Mouse (Mus musculus) embryonic stem cell, embryonic (primary cell): ENCODE data around the gene Defb41.
"Not testable (repeated sequence)": the region's sequence is repeated elsewhere in the genome, so short reads cannot be mapped to it uniquely, and the experiment has no call there.

Experiments used
- CTCF ChIA-PET, 4 experiments: fragments of 300-600 bp in 2 of 4; fragments of 350-600 bp in 2 of 4; sonication (Branson Sonifier 250); formaldehyde crosslinking; loops; one replicate each; lab custom pipeline; 2022; ENCODE audit warnings: inconsistent platforms in 2 of 4; lab: Charles Lee
- POLR2A ChIA-PET, 4 experiments: fragments of 300-600 bp in 2 of 4; fragments of 350-600 bp in 2 of 4; sonication (Branson Sonifier 250); formaldehyde crosslinking; loops; one replicate each; lab custom pipeline; 2022; ENCODE audit warnings: antibody characterized with exemption in 4 of 4, inconsistent platforms in 1 of 4; lab: Charles Lee

Gene Defb41

DNA sequence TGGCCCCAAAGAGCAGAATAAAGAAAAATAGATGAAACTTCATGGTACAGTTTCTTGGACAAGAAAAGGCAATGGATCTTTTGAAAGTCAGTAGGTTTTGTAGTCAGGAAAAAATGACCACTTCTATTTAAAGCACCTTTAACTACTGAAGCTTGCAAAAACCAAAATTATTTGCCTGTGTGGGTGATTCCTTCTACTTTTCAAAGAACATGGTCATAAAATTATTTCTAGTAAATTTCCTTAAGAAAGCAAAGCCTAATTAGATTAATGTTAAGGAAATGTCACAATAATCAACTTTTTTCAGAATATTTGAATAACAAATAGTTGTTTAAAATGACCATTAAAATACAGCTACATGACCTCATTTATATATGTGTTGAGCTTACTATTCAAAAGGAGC lies at the start of gene Defb41:
Gene Defb41, minus strand, starts transcription at position 101 of the 400 bp plus-strand sequence.
- CTCF ChIA-PET = no interaction called here
- POLR2A ChIA-PET = no interaction called here

DNA sequence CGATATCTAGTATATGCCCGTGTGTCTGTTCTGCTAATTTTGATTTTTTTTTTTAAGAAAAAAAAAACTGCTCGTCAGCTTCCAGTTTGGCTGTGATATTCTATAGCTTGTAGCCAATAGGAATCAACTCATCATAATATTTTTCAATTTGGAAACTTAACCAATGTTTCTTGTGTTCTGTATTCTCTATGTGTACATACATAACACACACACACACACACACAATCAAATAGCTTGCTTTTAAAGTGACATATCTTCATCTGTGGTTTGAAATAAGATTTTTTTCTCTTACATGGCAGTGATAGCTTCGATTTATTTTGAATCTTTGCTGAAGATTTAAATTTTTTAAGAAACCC lies 43.5 kb upstream of the Defb41 start:
- ChIA-PET POLR2A (no interaction called here), CTCF (no interaction called here)

DNA sequence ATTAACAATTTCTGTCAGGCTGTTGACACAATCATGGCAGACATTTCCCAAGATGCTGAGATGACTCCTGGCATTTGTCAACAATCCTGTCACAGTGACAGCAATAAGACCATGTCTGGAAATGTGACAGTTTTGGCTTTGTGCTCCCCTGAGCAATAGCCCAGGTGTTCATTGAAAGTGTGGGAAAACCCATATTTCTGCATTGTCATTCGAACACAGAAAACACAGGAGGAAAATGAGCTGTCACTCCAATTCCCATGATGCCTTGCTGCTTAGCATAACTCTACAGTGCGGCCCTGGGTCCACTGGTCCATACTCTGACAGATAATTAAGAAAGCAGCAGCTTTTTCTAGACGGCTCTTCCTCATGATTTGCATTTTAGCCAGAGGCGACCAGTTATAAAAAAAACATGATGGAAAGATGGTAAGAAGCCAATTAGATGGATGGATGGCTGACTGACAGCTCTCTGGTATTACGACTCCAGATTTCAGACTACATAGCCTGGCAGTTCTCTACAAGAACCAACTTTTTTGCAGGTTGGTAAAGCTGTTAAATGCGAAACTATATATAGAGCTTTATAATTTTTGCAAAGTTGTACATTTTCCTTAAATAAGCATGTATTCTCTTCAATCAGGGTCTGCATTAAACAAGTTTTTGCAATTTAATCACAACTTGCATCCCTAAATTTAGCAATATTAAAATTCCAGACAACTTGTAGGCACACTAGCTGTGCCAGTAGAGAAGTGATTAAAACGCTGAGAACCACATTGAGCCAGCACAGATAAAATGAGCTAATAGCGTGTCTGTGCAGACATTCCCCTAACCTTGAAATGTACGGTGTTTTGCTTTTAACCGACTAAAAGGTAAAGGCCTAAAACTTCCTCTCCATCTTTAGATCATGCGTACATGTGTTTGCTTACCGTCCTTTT lies 42.9 kb upstream of the Defb41 start:
- ChIA-PET POLR2A (no interaction called here), CTCF (no interaction called here)

DNA sequence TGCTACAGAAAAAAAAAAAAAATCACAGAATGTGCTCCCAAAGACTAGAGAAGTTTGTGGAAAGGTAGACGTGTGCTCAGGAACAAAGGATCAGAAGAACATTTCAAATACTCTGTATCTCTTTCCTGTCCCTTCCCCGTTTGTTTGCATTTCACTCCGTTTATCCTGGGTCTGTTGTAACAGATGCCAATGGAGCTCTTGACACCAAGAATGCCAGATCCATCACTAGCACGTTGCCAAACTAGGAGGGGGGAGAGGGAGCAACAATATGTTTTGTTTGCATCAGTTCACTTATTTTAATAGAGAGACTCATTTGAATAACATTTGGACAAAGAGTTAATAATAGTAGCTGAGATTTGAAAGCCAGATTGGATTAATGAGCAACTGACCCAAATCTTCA lies 27.6 kb upstream of the Defb41 start:
- POLR2A ChIA-PET = no interaction called here

DNA sequence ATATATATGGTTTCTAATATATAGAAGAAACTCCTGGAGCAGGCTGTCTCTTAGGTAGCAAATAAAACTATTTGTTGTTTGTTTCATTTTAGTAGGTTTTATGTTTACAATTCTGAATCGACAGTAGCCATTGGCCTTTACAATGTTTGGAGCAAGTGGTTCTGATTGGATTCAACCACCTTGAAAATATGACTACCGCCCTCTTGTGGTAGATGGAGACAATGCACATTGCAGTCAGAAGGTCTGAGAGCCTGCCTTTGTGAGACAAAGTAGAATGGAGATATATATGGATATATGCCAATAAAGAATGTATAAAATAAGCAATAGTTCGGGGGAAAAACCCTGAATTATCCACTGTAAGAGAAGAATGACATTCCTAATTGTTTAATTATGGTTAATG lies 23.9 kb upstream of the Defb41 start:
- POLR2A ChIA-PET = no interaction called here

More for the DNA sequence above, 27.6 kb upstream of the Defb41 start:
- CTCF ChIA-PET = no interaction called here

DNA sequence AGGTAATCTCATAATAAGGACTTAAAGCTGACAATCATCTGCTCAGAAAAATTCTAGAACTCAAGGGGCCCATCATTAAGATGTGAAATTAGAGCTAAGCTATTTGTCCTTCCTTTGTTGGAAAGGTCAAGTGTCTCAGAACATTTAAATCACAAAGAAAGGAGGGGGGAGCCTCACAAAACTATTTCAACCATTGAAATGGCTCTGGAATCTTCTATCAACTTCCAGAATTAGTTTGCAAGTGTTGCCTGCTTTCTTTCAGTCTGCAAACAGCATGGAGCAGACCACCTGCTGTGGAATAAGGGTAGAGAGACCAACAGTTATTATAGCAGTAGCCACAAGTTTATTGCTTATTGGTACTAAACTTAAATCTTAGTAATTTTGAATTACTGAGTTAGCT lies 22.4 kb upstream of the Defb41 start:
- CTCF ChIA-PET = no interaction called here

More for the DNA sequence above, 23.9 kb upstream of the Defb41 start:
- CTCF ChIA-PET = no interaction called here

DNA sequence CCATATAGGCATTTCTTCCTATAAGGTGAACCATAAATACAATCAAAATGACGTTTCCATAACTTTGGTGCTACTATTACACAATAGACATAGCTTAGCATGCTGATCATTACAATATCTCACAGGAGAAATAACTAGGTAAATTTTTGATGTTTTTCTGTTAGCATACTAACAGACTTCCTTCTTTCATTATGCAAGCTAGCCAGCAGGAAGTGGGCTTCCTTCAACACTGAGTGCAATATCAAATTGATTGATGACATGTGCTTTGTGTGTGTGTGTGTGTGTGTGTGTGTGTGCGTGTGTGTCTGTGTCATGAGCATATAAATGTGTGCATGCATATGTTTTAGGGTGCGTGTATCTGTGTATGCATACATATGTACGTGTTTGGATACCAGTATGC lies 6.2 kb upstream of the Defb41 start:
- POLR2A ChIA-PET = no interaction called here

More for the DNA sequence above, 22.4 kb upstream of the Defb41 start:
- POLR2A ChIA-PET = no interaction called here

DNA sequence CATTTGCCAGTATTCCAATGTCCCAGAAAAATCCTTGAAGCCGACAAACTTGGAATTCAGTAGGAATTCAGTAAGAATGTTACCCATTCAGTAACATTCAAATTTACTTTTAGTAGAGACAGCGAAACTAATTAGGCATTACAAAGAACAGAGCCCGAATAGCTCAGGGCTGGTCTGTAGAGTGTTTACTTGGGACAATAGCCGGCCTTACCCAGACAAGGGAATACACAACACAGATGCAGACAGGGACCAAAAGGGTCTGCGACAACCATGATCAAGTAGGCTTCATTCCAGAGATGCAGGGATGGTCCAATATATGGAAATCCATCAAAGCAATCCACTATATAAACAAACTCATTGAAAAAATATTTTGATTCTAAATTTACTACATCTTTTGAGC lies 3.9 kb upstream of the Defb41 start:
- CTCF ChIA-PET = no interaction called here

More for the DNA sequence above, 6.2 kb upstream of the Defb41 start:
- CTCF ChIA-PET = no interaction called here

DNA sequence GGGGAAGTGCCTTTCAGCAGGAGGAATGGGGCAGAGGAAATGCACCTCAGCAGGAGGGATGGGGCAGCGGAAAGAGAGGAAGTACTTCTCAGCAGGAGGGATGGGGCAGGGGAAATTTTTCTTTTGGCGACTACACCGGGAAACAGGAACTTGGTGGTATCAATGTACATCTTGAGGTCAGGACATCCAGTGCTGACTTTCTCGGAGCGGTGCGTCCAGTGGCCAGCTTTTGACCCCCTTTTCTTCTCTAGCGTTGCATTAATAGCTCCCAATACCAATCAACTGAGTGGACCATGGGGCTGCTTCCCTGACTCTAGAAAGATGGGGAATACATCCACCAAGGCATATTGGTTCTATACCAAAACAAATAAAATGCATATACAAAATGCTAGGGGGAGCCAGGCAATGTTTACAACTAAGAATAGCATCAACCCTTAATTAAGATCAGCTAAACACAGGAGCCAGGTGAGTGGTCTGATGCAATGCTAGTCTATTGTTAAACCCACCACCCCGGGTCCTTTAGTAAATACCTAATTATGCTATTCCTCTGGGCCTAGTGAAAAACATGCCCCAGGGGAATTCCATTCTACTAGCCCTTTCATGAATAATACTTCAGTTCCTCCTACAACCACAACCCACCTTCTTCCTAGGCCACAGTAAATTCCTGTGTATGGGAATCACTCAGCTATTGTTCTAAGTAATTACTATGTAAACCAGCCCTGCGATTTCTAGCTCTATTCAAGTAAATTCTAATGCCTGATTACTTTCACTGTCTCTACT lies 18.9 kb downstream of the Defb41 start:
- POLR2A ChIA-PET, CTCF ChIA-PET: not testable (repeated sequence)

More for the DNA sequence above, 3.9 kb upstream of the Defb41 start:
- POLR2A ChIA-PET = no interaction called here

DNA sequence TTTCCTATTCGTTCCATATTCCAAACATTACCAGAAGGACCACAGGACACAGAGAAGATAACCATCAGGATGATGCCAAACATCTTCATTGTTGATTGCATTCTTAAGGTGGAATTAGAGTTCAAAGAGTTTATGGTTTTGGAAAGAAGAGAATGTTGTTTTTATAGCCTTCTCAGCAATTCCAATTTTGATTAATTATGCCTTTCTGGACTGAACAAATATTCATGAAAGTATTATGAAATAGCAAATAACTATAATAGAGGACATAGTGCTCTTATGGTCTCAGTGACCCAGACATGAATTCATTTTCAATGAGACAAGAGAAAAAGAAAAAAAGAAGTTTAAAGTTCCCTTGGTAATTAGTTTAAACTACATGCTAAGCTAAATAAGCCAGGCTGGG lies 27.6 kb downstream of the Defb41 start, which contains the start of gene Defb18:
Gene Defb18, minus strand, starts transcription at position 101 of the 400 bp plus-strand sequence.
- ChIA-PET POLR2A (no interaction called here), CTCF (no interaction called here)

DNA sequence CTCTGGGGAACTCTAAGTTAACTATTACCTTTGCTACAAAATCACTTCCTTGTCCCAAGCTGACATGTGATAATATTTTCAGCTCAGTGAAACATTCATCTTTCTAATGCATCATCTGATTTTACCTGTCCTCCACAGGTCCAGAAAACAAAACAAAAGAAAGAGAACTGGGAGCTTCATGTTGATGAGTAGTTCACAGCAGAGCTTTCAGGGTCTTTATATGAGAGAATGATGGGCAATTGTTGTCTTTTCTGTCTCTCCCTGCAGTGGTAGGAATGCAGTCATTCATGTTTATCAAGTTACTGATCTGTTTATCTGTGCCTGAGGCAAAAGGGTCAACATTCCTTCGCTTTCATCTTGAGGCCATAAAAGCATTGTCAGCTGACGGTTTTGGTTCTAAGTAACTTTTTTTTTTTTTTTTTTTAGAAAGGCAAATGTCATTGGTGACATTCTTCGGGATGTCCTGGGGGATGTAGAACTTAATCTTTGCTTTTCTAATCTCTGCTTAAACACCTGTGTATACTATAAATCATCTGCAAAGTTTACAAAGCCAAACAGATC lies 41.5 kb downstream of the Defb41 start:
- ChIA-PET POLR2A (interaction anchor here in 1 of 4 experiments (0.6 kb wide), 1 partner anchor 274 kb away, joined by 4 read pairs; no protein-coding TSS in a partner anchor), CTCF (interaction anchor here in 1 of 4 experiments (0.6 kb wide), 1 partner anchor 243 kb away, joined by 5 read pairs; no protein-coding TSS in a partner anchor)
